Mouse (Mus musculus) spleen, postnatal 36 days (tissue): Measurements from ENCODE around the gene E030025P04Rik.

Experiments used
- DNase-seq, 2 experiments: peaks; one replicate each; pipeline ENCODE4 v3.0.0; 2022; ENCODE audit warnings: low spot score in 2 of 2, mixed read lengths in 1 of 2

The E030025P04Rik gene

GRCm38 (mm10) chr11:109144236-109144635 is at the start of gene E030025P04Rik:
Gene E030025P04Rik, minus strand, starts transcription at chr11:109144369.
- no peak for DNase-seq

DNA sequence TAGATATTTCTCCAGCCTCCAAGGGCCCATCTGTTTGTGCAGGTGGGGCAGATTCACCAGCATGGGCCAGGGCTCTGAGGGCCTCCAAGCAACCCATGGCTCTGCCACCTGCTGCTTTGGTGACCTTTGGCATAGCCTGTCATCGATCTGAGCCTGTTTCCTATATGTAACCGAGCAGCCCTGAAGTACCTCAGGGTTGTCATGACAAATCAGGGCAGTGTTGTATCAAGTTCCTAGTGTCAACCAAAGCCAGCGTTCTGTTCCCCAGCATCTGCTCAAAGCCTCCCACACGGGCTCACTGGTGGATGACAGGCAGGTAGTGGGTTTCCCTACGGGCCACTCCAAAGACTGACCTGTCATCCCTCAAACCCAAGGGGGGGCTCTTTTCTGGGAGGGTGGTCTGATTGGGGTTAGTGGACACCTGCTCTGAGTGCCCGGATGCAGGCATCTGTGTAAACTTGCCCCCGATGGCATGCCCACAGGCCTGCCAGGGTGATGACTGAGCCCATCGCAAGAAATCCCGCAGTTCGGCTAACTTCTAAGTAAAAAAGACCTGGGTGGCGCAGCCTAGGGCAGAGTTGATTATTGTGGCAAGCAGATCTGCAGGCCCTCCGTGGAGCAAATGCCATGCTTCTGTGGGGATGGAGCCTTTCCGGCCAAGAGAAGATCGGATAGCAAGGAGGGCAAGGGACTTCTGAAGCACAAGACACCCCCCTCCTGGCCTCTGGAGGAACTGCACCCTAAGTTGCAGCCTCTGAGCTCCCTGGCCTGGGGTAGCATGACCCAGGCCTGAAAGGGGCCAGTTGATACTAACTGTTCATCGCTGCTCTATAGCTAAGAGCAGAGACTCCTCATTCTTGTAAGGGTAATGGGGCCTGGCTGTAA is 48.7 kb upstream of the E030025P04Rik start:
- peak; percentile 8 to 17 for DNase-seq

DNA sequence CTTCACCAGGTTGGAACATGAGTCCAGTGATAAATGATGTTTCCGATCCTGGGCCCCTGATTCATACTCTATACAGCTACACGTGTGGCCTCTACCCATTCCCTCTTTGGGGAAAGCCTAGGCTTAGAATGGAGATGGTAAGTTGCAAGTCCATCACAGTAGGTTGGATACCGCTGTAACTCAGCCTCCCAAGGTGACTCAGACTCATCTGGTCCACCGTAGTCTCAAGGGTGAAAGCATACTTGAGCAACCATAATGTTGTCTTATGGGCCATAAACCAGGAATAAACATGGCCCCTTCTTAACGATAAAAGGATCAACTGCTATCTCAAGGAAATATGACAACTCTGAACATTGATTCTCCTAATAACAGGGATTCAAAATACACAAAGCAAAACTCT is 44.1 kb upstream of the E030025P04Rik start:
- DNase-seq, result no peak

DNA sequence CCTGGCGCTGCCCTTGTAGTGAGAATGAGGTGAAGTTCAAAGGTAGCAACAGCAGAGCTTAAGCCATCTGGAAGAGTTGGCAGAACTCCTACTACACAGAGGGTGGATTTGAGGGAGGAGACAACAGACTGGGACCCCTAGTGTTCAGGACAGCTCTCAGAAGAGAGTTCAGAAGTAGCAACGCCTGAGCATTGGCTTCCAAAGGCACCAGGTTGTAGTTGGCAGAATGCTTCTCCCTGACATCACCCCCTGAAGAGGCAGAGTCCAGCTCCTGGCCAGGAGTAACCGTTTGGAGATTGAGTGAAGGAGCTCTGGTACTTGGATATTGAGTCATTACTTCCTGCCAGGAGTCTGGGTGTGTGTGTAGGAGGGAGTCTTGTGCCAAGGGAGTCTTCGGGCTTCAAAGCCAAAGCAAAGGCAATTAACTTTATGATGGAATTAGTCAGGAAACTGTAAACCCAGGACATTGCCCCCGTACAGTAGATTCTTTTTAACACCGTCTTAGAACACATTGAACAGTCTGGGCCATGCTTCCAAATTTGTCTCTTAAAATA is 43.5 kb upstream of the E030025P04Rik start:
- DNase-seq, result no peak

DNA sequence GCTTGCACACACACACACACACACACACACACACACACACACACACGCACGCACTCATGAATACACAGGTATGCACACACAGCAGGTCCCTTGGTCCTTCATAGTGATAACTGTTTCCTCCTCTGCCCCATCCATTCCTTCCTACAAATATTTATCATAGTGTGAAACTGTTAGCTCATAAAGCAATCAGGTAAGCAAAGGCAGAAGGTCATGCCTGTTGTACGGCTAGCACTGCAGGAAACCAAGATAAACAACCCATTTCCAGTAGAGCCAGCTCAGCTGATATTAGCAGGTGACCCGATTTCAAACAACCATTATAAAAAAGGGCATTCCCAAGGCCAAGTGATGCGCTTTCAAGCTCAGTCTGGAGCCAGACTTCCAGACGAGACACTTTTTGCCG is 36.9 kb upstream of the E030025P04Rik start:
- DNase-seq, result no peak

- no peak for DNase-seq
Observed at GRCm38 (mm10) chr11:109180290-109180689, 36.1 kb upstream of the E030025P04Rik start.

DNA sequence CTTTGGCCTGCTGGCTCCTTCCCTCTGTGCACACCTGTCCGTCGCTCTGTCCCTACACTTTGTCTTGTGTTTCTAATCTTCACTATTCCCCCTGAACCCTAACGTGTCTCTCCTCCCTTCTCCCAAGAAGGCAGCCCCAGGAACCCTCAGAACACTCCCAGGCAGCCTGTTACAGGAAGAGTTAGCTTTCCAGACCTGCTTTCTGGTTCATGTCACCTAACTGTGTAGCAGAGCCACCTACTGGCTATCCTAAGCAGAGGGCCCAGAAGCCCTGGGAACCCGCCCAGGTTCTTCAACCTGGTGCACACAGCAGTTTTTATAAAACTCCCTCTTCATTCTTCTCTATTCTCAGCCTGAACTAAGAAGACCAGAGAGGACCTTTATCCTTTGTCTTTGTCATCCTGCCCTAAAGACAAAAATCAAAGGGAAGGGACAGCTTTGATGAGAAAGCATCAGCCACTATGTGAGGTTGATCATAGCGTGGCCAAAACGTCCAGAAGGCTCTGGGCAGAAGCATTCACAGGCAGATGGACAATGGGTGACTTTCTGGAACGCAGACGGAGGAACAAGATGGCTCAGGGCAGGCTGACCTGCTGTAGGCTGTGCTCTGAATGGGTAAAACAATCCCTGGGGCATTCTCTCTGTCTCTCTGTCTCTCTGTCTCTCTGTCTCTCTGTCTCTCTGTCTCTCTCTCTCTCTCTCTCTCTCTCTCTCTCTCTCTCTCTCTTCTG is 34.8 kb upstream of the E030025P04Rik start:
- DNase-seq, result no peak

- DNase-seq, result no peak
Observed at GRCm38 (mm10) chr11:109175376-109175969, 31.3 kb upstream of the E030025P04Rik start.

GRCm38 (mm10) chr11:109172224-109172623 is 28.1 kb upstream of the E030025P04Rik start:
- DNase-seq, result no peak

DNA sequence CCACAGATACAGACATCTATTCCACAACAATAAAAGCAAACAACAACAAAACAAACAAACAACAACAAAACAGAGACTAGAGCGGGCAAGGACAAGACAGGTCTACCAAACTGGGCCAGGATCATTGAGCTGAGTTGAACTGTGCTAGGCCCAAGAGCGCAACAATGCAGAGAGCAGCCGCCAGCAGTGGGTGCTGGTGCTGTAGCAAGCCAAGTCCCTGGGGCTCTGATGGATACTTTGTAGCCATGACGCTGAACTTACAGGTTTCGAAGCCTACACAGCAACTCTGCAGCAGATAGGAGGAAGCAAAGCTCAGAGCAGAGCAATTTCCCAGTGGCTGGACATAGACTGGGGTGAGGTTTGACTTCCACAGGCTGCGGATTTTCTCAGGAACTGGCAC is 26.6 kb upstream of the E030025P04Rik start:
- no peak for DNase-seq

DNA sequence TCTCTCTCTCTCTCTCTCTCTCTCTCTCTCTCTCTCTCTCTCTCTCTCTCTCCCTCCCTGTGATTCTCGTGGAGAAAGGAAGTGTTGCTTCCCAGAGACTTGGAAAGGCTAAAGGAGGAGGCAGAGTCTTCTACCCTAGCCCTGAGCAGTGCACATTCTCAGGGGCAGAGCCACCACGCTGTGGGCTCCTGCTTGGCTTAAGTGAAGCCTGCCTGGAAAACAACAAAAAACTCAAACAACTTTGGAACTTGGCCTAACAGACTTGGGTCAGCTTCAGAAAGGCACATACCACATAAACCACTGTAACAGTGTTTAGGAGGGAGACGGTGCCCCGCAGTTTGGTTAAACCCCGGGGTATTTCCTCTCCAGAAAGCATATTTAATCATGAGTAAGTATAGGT is 13.5 kb upstream of the E030025P04Rik start:
- DNase-seq, result no peak

- DNase-seq, result no peak
Observed at GRCm38 (mm10) chr11:109144890-109145341, 747 bp upstream of the E030025P04Rik start.

GRCm38 (mm10) chr11:109126482-109126881 is 17.7 kb downstream of the E030025P04Rik start:
- DNase-seq, result no peak

DNA sequence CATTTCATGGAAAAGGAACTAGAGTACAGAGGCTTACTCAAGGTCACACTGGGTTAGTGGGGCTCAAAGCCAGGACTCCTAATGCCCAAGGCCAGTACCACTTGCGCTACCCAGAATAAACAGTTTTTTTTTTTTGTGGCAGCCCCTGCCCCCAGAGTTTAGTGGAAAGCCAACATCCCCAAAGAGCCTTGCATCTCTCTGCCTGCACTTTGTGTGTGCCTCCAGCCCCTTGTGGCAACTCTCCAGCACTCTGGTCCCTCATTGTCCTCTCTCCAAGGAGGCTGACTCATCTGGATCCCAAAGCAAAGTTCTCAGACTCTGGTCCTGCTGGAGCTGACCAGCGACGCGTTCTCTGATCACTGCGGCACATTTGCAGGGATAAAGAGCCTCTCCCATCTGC is 18.7 kb downstream of the E030025P04Rik start:
- DNase-seq, result no peak

DNA sequence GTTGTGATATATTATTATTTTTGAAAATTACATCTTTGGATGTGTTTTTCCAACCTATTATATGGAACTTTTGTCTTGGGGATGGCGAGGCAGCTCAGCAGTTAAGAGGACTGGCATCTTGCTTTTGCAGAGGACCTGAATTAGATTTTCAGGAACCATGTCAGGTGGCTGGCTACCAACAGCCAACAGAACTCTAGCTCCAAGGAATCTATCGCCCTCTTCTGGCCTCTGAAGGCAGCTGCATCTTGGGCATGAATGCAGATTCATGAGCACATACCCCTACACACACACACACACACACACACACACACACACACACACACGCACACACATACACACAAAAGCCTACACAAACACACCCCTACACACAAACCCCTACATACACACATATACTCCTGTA is 19.9 kb downstream of the E030025P04Rik start:
- DNase-seq, result no peak

GRCm38 (mm10) chr11:109109826-109110346 is 34.3 kb downstream of the E030025P04Rik start:
- no peak for DNase-seq

- DNase-seq, result no peak
Observed at GRCm38 (mm10) chr11:109109056-109109455, 35.1 kb downstream of the E030025P04Rik start.

GRCm38 (mm10) chr11:109107518-109108205 is 36.5 kb downstream of the E030025P04Rik start:
- DNase-seq, result no peak

DNA sequence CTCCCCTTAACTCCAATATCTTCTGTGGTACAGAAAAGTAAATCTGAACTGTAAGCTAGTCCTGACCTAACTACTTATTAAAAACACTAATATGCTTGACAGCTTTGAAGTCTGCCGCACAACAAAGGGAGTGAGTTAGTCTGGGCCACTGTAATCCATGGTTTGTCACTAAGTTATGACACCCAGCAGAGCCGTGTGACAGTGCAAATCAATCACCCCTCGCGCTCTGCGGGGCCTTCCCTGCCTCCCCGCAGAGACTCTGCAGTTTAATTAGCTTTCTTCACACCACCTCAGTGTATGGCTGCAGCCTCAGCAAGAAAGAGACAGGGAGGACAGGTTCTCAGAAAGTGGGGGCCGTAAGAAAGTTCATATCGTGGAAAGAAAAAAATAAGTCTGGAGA is 37.4 kb downstream of the E030025P04Rik start:
- no peak for DNase-seq

DNA sequence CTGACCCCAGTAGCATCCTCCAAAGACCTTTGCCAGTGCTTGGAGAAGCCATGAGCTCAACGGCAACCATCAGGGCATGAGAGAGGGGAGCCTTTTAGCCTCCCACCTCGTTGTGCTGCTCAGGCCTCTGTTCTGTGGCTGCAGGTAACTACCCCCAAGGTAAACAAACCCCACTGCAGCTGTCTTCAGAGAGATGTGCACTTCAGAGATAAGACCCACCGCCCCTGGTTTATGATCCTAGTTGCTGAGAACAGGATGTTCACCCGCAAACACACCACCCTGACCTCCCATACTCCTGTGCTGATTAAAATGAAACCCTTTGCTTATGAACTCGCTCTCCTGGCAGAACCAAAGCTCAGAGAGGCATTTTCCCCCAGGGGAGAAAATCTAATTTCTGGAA is 38.0 kb downstream of the E030025P04Rik start:
- DNase-seq, result no peak

DNA sequence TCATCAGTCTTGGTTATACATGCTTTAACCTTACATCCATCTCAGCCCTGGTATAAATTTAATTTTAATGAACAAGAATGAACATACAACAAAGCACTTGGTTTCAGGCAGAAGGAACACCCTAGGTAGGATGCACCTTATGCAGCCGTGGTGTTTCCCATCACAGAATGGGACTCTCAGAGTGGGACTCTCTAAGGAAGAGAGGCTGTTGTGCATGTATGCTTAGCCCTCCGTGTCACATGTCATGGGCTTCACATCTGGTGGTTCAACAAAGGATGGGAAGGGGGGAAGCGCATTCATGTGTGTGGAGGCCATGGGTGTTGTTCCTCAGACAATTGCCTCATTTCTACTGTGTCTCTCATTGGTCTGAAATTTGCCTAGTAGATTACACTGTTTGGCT is 40.8 kb downstream of the E030025P04Rik start:
- DNase-seq, result no peak
